Mouse (Mus musculus) gastrocnemius, adult 2 months (tissue): Measurements from ENCODE around the gene S100a9. TPM values are rescaled to one million over a fixed set of nuclear protein-coding genes. Genes with fewer than 3 reads are reported as not detected.

Experiments used
- DNase-seq: peaks from one replicate; pipeline ENCODE4 v3.0.0; 2022
- H3K27ac ChIP-seq: fragments of 200-600 bp; 2 replicates; pipeline ENCODE4 v1.8.1; 2022; ENCODE audit warnings: mild to moderate bottlenecking
- H3K4me3 ChIP-seq: fragments of 200-600 bp; 2 replicates; pipeline ENCODE4 v1.8.1; 2022; ENCODE audit warnings: mild to moderate bottlenecking, moderate library complexity
- CTCF ChIP-seq: fragments of 200-600 bp; IDR thresholded peaks from 2 replicates; pipeline ENCODE4 v1.8.1; 2022; ENCODE audit warnings: antibody characterized with exemption, mild to moderate bottlenecking, moderate library complexity
- intact Hi-C: fragments of 180-260 bp; cut with DNase I; formaldehyde crosslinking; loops from one replicate; pipeline ENCODE4 v1.15.1; 2025
- total RNA-seq, 2 experiments: library from RNA; stranded (reverse); gene quantifications; 2 replicates each; pipeline ENCODE4 v1.2.3; 2021

The S100a9 gene
- total RNA-seq, 2 experiments from 2014 or later, result 0.89 TPM; not detected in 1

- H3K27ac ChIP-seq, result no peak within 1 kb of the TSS
- intact Hi-C loops, result loop anchor here (5.0 kb wide), 1 partner anchor 241 kb away; no protein-coding TSS in a partner anchor
- no peak within 1 kb of the TSS for H3K4me3 ChIP-seq
- TF ChIP-seq CTCF, result no peak
- DNase-seq, result no peak
Observed at GRCm38 (mm10) chr3:90653717-90654116, 41.8 kb downstream of the S100a9 start, which contains the start of gene S100a7a. Gene S100a7a, plus strand, starts transcription at chr3:90654017.

GRCm38 (mm10) chr3:90652878-90653508 lies 42.5 kb downstream of the S100a9 start:
- peak; percentile 85 for TF ChIP-seq CTCF
- Histone ChIP-seq H3K4me3 (no peak overlapping the region), H3K27ac (no peak overlapping the region)
- intact Hi-C loops, result loop anchor here (5.0 kb wide), 1 partner anchor 241 kb away; no protein-coding TSS in a partner anchor
- peak; percentile 70 for DNase-seq

GRCm38 (mm10) chr3:90649832-90650231 lies 45.7 kb downstream of the S100a9 start:
- Histone ChIP-seq H3K27ac (no peak overlapping the region), H3K4me3 (no peak overlapping the region)
- intact Hi-C loops, result loop anchor here (5.0 kb wide), 1 partner anchor 238 kb away; no protein-coding TSS in a partner anchor
- TF ChIP-seq CTCF, result no peak
- DNase-seq, result no peak

GRCm38 (mm10) chr3:90648981-90649380 lies 46.5 kb downstream of the S100a9 start:
- no peak for TF ChIP-seq CTCF
- H3K27ac ChIP-seq, result no peak overlapping the region
- no peak for DNase-seq
- intact Hi-C loops, result no loop called here
- no peak overlapping the region for H3K4me3 ChIP-seq

GRCm38 (mm10) chr3:90647291-90647690 lies 48.2 kb downstream of the S100a9 start:
- intact Hi-C loops, result no loop called here
- DNase-seq, result no peak
- no peak overlapping the region for H3K27ac ChIP-seq
- no peak for TF ChIP-seq CTCF
- H3K4me3 ChIP-seq, result no peak overlapping the region

GRCm38 (mm10) chr3:90644220-90644619 lies 51.3 kb downstream of the S100a9 start:
- intact Hi-C loops, result no loop called here
- peak; percentile 72 for TF ChIP-seq CTCF
- Histone ChIP-seq H3K27ac (no peak overlapping the region), H3K4me3 (no peak overlapping the region)
- DNase-seq, result peak; percentile 62

Other genes with a start within 250 kb of the S100a9 start
- 1 to 10 TPM; 6.5 to 8.3 TPM for gene Npr1, start 229.9 kb downstream of the S100a9 start, total RNA-seq
- 10 to 100 TPM; 26.1 to 30.7 TPM for gene Ilf2, start 219.6 kb downstream of the S100a9 start, total RNA-seq
- 10 to 100 TPM; 71.8 to 74.4 TPM for gene Snapin, start 204.7 kb downstream of the S100a9 start, total RNA-seq
- gene Chtop, start 186.2 kb downstream of the S100a9 start, total RNA-seq, result 100 to 1,000 TPM; 104 to 111 TPM
- 100 to 1,000 TPM; 151 to 202 TPM for gene S100a1, start 181.3 kb downstream of the S100a9 start, total RNA-seq
- 10 to 100 TPM; 11.9 to 15.5 TPM for gene S100a13, start 181.3 kb downstream of the S100a9 start, total RNA-seq
- gene S100a14, start 168.9 kb downstream of the S100a9 start, total RNA-seq, result under 1 TPM in 1 of 2 experiments, not detected in 1; 0.36 TPM
- 10 to 100 TPM; 52.3 to 67.7 TPM for gene S100a16, start 158.5 kb downstream of the S100a9 start, total RNA-seq
- gene S100a3, start 135.1 kb downstream of the S100a9 start, total RNA-seq, result not detected
- gene S100a2, start 105.5 kb downstream of the S100a9 start, total RNA-seq, result not detected
- not detected for gene Gm42674, start 93.8 kb downstream of the S100a9 start, total RNA-seq
- 10 to 100 TPM in 1 of 2 experiments, 1 to 10 TPM in 1; 9.5 to 17.4 TPM for gene S100a4, start 92.0 kb downstream of the S100a9 start, total RNA-seq
- 1 to 10 TPM in 1 of 2 experiments, not detected in 1; 2.7 TPM for gene S100a5, start 87.2 kb downstream of the S100a9 start, total RNA-seq
- 100 to 1,000 TPM in 1 of 2 experiments, 10 to 100 TPM in 1; 52.2 to 123 TPM for gene S100a6, start 82.8 kb downstream of the S100a9 start, total RNA-seq
- gene S100a7a, start 41.7 kb downstream of the S100a9 start, total RNA-seq, result under 1 TPM in 1 of 2 experiments, not detected in 1; 0.17 TPM
- not detected for gene S100a8, start 26.7 kb downstream of the S100a9 start, total RNA-seq
- not detected for gene Pglyrp4, start 31.2 kb upstream of the S100a9 start, total RNA-seq
- not detected for gene Gm5849, start 82.2 kb upstream of the S100a9 start, total RNA-seq